10 mouse cellular contexts compared by ENCODE assay signal in genomic region chr11:102993420-102994029, GRCm38 (mm10). TPM values are rescaled to one million over a fixed set of nuclear protein-coding genes. Genes with fewer than 3 reads are reported as not detected.
A peak's percentile ranks its signal among the peaks of the same experiment; 100 is the strongest.
DNase-seq lines count a peak whose midpoint lies in the region; ATAC-seq and TF ChIP-seq lines count a peak whose summit lies in the region.
"Had no signal": no experiment of that assay in that cellular context is flagged by ENCODE, and none has a peak within 500 bp of the region (broad histone marks: within the 10 kb centered on the region; RNA-seq: fewer than 3 reads in every experiment).

No protein-coding gene starts in this region.

- H3K36me3 ChIP-seq in forebrain, embryonic 12.5 days (replicated peaks): peaks cover 54% of the 10 kb centered on the region
- peaks cover 45% of the 10 kb centered on the region for H3K36me3 ChIP-seq in hindbrain, embryonic 14.5 days (replicated peaks; ENCODE audit: control insufficient read depth, insufficient read depth)
- H3K36me3 ChIP-seq in midbrain, embryonic 16.5 days (ENCODE audit: control insufficient read depth, insufficient read depth, low read length): peaks cover 29% of the 10 kb centered on the region
- peaks cover 29% of the 10 kb centered on the region for H3K36me3 ChIP-seq in liver, embryonic 11.5 days (ENCODE audit: control insufficient read depth, insufficient read depth, low read length)
- H3K36me3 ChIP-seq in heart, embryonic 12.5 days: peaks cover 42% of the 10 kb centered on the region
- peaks cover 12% of the 10 kb centered on the region for H3K36me3 ChIP-seq in lung, postnatal 0 days (ENCODE audit: insufficient read depth, low read length)

- no peak for TF ChIP-seq CTCF in lung, postnatal 0 days (IDR thresholded peaks at IDR 0.05)

- peak; percentile 80 for DNase-seq in MN1 (ENCODE audit: low spot score)
- DNase-seq in hindbrain, embryonic 14.5 days (ENCODE audit: low spot score): no peak
- no peak for DNase-seq in liver, embryonic 11.5 days (ENCODE audit: low spot score)
- DNase-seq in lung, postnatal 0 days (ENCODE audit: low spot score): no peak

- peak; percentile 30; the same call in 1 of the 2 replicates for ATAC-seq in forebrain, embryonic 12.5 days (ENCODE audit: low FRiP score)
- 0 out of 2 replicates have a peak, but pooled peaks have one; percentile 21 for ATAC-seq in hindbrain, embryonic 14.5 days (ENCODE audit: low FRiP score)
- peak; percentile 44; the same call in 1 of the 2 replicates for ATAC-seq in midbrain, embryonic 16.5 days
- ATAC-seq in liver, embryonic 11.5 days (replicated peaks; ENCODE audit: low FRiP score): no peak
- ATAC-seq in heart, embryonic 12.5 days (ENCODE audit: insufficient number of reproducible peaks, low FRiP score): no peak
- ATAC-seq in lung, postnatal 0 days: no peak

- no peak overlapping the region for H3K9ac ChIP-seq in forebrain, embryonic 12.5 days
- no peak overlapping the region for H3K9ac ChIP-seq in hindbrain, embryonic 14.5 days
- no peak overlapping the region for H3K9ac ChIP-seq in midbrain, embryonic 16.5 days (ENCODE audit: low read depth, low read length)
- no peak overlapping the region for H3K9ac ChIP-seq in liver, embryonic 11.5 days (ENCODE audit: low read depth, low read length)
- no peak overlapping the region for H3K9ac ChIP-seq in heart, embryonic 12.5 days
- no peak overlapping the region for H3K9ac ChIP-seq in lung, postnatal 0 days (replicated peaks; ENCODE audit: low read depth)
- H3K9ac ChIP-seq: kidney, embryonic 15.5 days; liver, embryonic 13.5 days had no signal

- H3K4me1 ChIP-seq in forebrain, embryonic 12.5 days: peaks cover 49% of the 10 kb centered on the region
- peaks cover 22% of the 10 kb centered on the region for H3K4me1 ChIP-seq in hindbrain, embryonic 14.5 days (replicated peaks; ENCODE audit: control insufficient read depth, insufficient read depth, low read length)
- H3K4me1 ChIP-seq in midbrain, embryonic 16.5 days (ENCODE audit: control insufficient read depth, insufficient read depth, low read length): peaks cover 19% of the 10 kb centered on the region
- peaks cover 18% of the 10 kb centered on the region for H3K4me1 ChIP-seq in liver, embryonic 11.5 days (replicated peaks; ENCODE audit: control insufficient read depth, insufficient read depth, low read length)
- peaks cover 32% of the 10 kb centered on the region for H3K4me1 ChIP-seq in heart, embryonic 12.5 days (replicated peaks)
- H3K4me1 ChIP-seq in lung, postnatal 0 days (ENCODE audit: insufficient read depth, low read depth, low read length): 0 out of 2 replicates have a peak, but pooled peaks cover 3% of the 10 kb centered on the region

- peaks cover 41% of the 10 kb centered on the region for H3K27me3 ChIP-seq in forebrain, embryonic 12.5 days
- H3K27me3 ChIP-seq in hindbrain, embryonic 14.5 days (ENCODE audit: control insufficient read depth, insufficient read depth, low read length): peaks cover 14% of the 10 kb centered on the region
- H3K27me3 ChIP-seq in midbrain, embryonic 16.5 days (ENCODE audit: control insufficient read depth, insufficient read depth, low read depth, low read length): peaks cover 8% of the 10 kb centered on the region; the same call in 1 of the 2 replicates
- peaks cover 40% of the 10 kb centered on the region for H3K27me3 ChIP-seq in liver, embryonic 11.5 days (replicated peaks; ENCODE audit: control insufficient read depth, insufficient read depth, low read length)
- peaks cover 36% of the 10 kb centered on the region for H3K27me3 ChIP-seq in heart, embryonic 12.5 days (replicated peaks)
- H3K27me3 ChIP-seq in lung, postnatal 0 days (replicated peaks; ENCODE audit: insufficient read depth, low read length): peaks cover 6% of the 10 kb centered on the region; the same call in 1 of the 2 replicates

- H3K4me2 ChIP-seq in forebrain, embryonic 12.5 days: peak overlapping the region; percentile 10; the same call in 1 of the 2 replicates
- H3K4me2 ChIP-seq in hindbrain, embryonic 14.5 days (replicated peaks): no peak overlapping the region
- H3K4me2 ChIP-seq in midbrain, embryonic 16.5 days (ENCODE audit: low read length): no peak overlapping the region
- no peak overlapping the region for H3K4me2 ChIP-seq in liver, embryonic 11.5 days
- no peak overlapping the region for H3K4me2 ChIP-seq in heart, embryonic 12.5 days
- H3K4me2 ChIP-seq in lung, postnatal 0 days (replicated peaks; ENCODE audit: low read depth, low read length): no peak overlapping the region
- H3K4me2 ChIP-seq: kidney, embryonic 15.5 days; liver, embryonic 13.5 days had no signal

- peak overlapping the region; percentile 71 for H3K27ac ChIP-seq in forebrain, embryonic 12.5 days
- H3K27ac ChIP-seq in hindbrain, embryonic 14.5 days: no peak overlapping the region
- H3K27ac ChIP-seq in midbrain, embryonic 16.5 days (ENCODE audit: low read length): no peak overlapping the region
- H3K27ac ChIP-seq in liver, embryonic 11.5 days (ENCODE audit: low read depth, low read length): no peak overlapping the region
- H3K27ac ChIP-seq in heart, embryonic 12.5 days (ENCODE audit: poor library complexity, severe bottlenecking): no peak overlapping the region
- H3K27ac ChIP-seq in lung, postnatal 0 days (ENCODE audit: low read length): no peak overlapping the region
- H3K27ac ChIP-seq: heart, embryonic 10.5 days; kidney, embryonic 15.5 days; liver, embryonic 13.5 days had no signal

- no peaks in the 10 kb centered on the region for H3K9me3 ChIP-seq in forebrain, embryonic 12.5 days
- H3K9me3 ChIP-seq in hindbrain, embryonic 14.5 days (ENCODE audit: control insufficient read depth, low read length): no peaks in the 10 kb centered on the region
- H3K9me3 ChIP-seq in midbrain, embryonic 16.5 days (replicated peaks; ENCODE audit: control insufficient read depth, low read length, poor library complexity, severe bottlenecking): no peaks in the 10 kb centered on the region
- no peaks in the 10 kb centered on the region for H3K9me3 ChIP-seq in liver, embryonic 11.5 days (ENCODE audit: control insufficient read depth, low read length)
- no peaks in the 10 kb centered on the region for H3K9me3 ChIP-seq in heart, embryonic 12.5 days (replicated peaks)
- H3K9me3 ChIP-seq in lung, postnatal 0 days (ENCODE audit: low read length): no peaks in the 10 kb centered on the region
- H3K9me3 ChIP-seq: heart, embryonic 10.5 days; kidney, embryonic 15.5 days; liver, embryonic 13.5 days had no signal

- WGBS in forebrain, embryonic 12.5 days: 15% methylated on average over 17 of the region's 17 CpGs
- 22% methylated on average over 17 of the region's 17 CpGs for WGBS in hindbrain, embryonic 14.5 days
- 22% methylated on average over 17 of the region's 17 CpGs for WGBS in midbrain, embryonic 16.5 days
- 69% methylated on average over 17 of the region's 17 CpGs for whole genome bisulfite sequencing in liver, embryonic 11.5 days
- WGBS in heart, embryonic 12.5 days: 58% methylated on average over 17 of the region's 17 CpGs
- 58% methylated on average over 17 of the region's 17 CpGs for WGBS in lung, postnatal 0 days

- TF ChIP-seq EP300 in lung, postnatal 0 days (IDR thresholded peaks at IDR 0.05): no peak

- no peak overlapping the region for H3K4me3 ChIP-seq in forebrain, embryonic 12.5 days (replicated peaks)
- H3K4me3 ChIP-seq in hindbrain, embryonic 14.5 days (replicated peaks; ENCODE audit: low read length): no peak overlapping the region
- no peak overlapping the region for H3K4me3 ChIP-seq in midbrain, embryonic 16.5 days (ENCODE audit: low read depth, low read length)
- no peak overlapping the region for H3K4me3 ChIP-seq in liver, embryonic 11.5 days (ENCODE audit: low read depth, low read length)
- H3K4me3 ChIP-seq in heart, embryonic 12.5 days: no peak overlapping the region
- no peak overlapping the region for H3K4me3 ChIP-seq in lung, postnatal 0 days (ENCODE audit: low read depth, low read length)
- H3K4me3 ChIP-seq: heart, embryonic 10.5 days; kidney, embryonic 15.5 days; liver, embryonic 13.5 days had no signal

RNA-seq across cellular contexts. Expression of gene Nmt1, which starts 34.5 kb away (rescaled TPM):
- polyA plus RNA-seq in forebrain, embryonic 12.5 days (2016; fragmentation: Nextera tagmentation; extraction: Ambion mirVana): 49.0 and 56.2 TPM in 2 replicates
- polyA plus RNA-seq in hindbrain, embryonic 14.5 days (2014; fragmentation: Nextera tagmentation; extraction: Ambion mirVana): 31.8 and 34.3 TPM in 2 replicates
- 25.5 and 26.8 TPM in 2 replicates for polyA plus RNA-seq in midbrain, embryonic 16.5 days (2015; fragmentation: Nextera tagmentation; extraction: Ambion mirVana)
- 67.8 and 74.6 TPM in 2 replicates for polyA plus RNA-seq in liver, embryonic 11.5 days (2014; fragmentation: Nextera tagmentation; extraction: Ambion mirVana)
- 46.9 and 50.4 TPM in 2 replicates for polyA plus RNA-seq in heart, embryonic 12.5 days (2016; fragmentation: Nextera tagmentation; extraction: Ambion mirVana)
- polyA plus RNA-seq in lung, postnatal 0 days (2015; fragmentation: Nextera tagmentation; extraction: Ambion mirVana): 50.5 and 52.1 TPM in 2 replicates

RNA-seq across cellular contexts. Expression of gene Dcakd, which starts 34.6 kb away (rescaled TPM):
- 190 and 210 TPM in 2 replicates for polyA plus RNA-seq in forebrain, embryonic 12.5 days (2016; fragmentation: Nextera tagmentation; extraction: Ambion mirVana)
- 161 and 166 TPM in 2 replicates for polyA plus RNA-seq in hindbrain, embryonic 14.5 days (2014; fragmentation: Nextera tagmentation; extraction: Ambion mirVana)
- polyA plus RNA-seq in midbrain, embryonic 16.5 days (2015; fragmentation: Nextera tagmentation; extraction: Ambion mirVana): 157 and 174 TPM in 2 replicates
- 109 and 114 TPM in 2 replicates for polyA plus RNA-seq in liver, embryonic 11.5 days (2014; fragmentation: Nextera tagmentation; extraction: Ambion mirVana)
- 94.1 and 95.2 TPM in 2 replicates for polyA plus RNA-seq in heart, embryonic 12.5 days (2016; fragmentation: Nextera tagmentation; extraction: Ambion mirVana)
- 43.5 and 51.1 TPM in 2 replicates for polyA plus RNA-seq in lung, postnatal 0 days (2015; fragmentation: Nextera tagmentation; extraction: Ambion mirVana)

RNA-seq across cellular contexts. Expression of gene C1ql1, which starts 47.0 kb away (rescaled TPM):
- 3.7 and 4.0 TPM in 2 replicates for polyA plus RNA-seq in forebrain, embryonic 12.5 days (2016; fragmentation: Nextera tagmentation; extraction: Ambion mirVana)
- polyA plus RNA-seq in hindbrain, embryonic 14.5 days (2014; fragmentation: Nextera tagmentation; extraction: Ambion mirVana): 12.0 and 14.6 TPM in 2 replicates
- polyA plus RNA-seq in midbrain, embryonic 16.5 days (2015; fragmentation: Nextera tagmentation; extraction: Ambion mirVana): 6.0 and 7.9 TPM in 2 replicates
- polyA plus RNA-seq in liver, embryonic 11.5 days (2014; fragmentation: Nextera tagmentation; extraction: Ambion mirVana): 0.78 and 1.1 TPM in 2 replicates
- polyA plus RNA-seq in heart, embryonic 12.5 days (2016; fragmentation: Nextera tagmentation; extraction: Ambion mirVana): 0.87 and 1.4 TPM in 2 replicates
- polyA plus RNA-seq in lung, postnatal 0 days (2015; fragmentation: Nextera tagmentation; extraction: Ambion mirVana): 0.30 and 0.31 TPM in 2 replicates

Comparison
In these comparisons a context has a peak if more than half of its experiments do, and no peak if none do; other contexts are left out.
1. ATAC-seq: peak in forebrain, embryonic 12.5 days (single experiment), hindbrain, embryonic 14.5 days (single experiment) and midbrain, embryonic 16.5 days (single experiment); none in liver, embryonic 11.5 days (single experiment), heart, embryonic 12.5 days (single experiment) and lung, postnatal 0 days (single experiment).